Mouse (Mus musculus): ENCODE results near the gene Gckr.
"Not testable (repeated sequence)": the region's sequence is repeated elsewhere in the genome, so short reads cannot be mapped to it uniquely, and the experiment has no call there.

The Gckr gene

DNA sequence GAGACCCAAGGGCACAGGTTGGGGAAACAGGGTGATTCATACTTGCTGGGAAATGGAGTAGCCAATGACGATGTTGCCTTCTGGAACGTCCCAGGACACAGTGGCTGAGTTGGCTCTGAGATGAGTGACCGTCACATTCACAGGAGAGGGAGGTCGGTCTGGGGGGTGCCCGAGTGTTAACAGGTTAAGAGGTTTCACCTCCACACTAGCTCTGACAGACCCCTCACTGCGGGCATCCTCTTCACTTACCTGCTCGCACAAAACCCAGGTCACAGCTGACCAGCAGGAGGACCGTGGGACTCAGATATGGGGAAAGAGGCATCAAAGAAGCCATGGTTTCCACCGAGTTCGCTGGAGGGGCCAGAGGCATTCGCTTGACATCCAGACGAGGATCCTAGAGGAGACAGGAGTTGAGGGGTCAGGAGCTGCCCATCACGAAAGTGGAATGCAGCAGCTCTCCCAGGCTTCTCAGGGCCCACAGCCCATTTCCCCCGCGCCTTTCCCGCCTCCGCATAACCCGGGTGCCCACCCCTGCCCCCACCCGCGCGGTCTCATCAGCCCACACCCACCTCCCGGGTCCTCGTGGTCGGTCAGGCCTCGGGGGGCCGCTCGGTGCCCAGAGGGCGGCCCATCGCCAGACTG is 2.2 kb upstream of the Gckr start:
- no peak for DNase-seq (ENCODE audit: low read depth, low spot score)

DNA sequence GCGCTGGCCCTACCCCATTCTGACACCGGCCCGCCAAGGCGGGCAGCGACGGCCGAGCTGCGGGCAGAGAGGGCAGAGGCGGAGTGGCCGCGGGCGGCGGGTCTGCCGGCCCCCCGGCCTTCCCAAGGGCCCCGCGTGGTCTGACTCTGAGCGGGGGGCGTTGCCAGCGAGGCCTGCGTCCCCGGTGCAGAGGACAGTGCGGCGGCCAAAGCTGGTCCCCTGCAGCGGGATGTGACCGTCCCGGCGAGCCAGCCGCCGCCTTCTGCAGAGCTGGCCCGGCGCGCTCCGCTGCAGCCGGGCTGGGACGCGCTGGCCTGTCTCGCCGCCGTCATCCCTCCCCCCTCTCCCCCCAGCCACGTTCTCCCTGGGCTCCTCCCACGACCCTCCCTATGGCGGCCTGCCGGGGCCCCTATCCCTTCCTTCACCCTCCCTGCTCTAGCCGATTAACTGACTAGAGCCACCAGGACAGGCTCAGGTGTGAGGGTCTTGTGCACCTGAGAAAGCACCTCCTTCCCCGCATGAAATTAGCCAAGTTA is 1.6 kb upstream of the Gckr start, which contains the start of gene Fndc4:
TSS of gene Fndc4 (minus strand) at position 475 of the 536 bp plus-strand sequence.
- DNase-seq (ENCODE audit: low read depth, low spot score): peak; percentile 41

DNA sequence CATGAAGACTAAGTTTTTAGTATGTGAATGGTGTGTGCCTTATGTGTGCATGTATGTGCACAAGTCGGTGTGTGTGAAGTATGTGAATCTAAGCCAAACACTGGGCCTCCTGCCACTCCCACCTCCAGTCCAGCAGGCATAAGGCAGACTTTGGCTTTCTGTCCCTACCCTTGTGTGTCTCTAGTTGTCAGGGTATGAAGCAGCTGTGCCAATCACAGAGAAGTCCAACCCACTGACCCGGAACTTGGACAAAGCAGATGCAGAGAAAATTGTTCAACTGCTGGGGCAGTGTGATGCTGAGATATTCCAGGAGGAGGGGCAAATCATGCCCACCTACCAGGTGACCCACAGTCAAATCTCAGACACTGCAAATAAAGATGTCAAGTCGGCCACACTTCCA is 738 bp downstream of the Gckr start:
- DNase-seq (ENCODE audit: low read depth, low spot score): no peak

DNA sequence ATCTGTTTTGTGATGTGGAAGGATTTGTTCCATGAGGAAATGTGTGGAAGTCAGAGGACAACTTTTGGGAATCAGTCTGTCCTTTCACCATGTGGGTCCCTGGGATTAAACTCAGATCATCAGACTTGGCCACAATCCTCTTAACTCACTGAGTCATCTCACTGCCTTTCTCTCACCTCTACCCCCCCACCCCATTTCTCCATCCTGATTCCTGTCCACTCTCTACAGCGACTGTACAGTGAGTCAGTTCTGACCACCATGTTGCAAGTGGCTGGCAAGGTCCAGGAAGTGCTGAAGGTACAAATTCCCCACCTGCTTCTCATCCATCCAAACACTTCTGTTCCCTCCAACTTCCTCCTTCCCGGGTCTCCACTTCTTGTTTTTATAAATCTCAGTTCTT is 1.2 kb downstream of the Gckr start:
- no peak for DNase-seq (ENCODE audit: low read depth, low spot score)

DNA sequence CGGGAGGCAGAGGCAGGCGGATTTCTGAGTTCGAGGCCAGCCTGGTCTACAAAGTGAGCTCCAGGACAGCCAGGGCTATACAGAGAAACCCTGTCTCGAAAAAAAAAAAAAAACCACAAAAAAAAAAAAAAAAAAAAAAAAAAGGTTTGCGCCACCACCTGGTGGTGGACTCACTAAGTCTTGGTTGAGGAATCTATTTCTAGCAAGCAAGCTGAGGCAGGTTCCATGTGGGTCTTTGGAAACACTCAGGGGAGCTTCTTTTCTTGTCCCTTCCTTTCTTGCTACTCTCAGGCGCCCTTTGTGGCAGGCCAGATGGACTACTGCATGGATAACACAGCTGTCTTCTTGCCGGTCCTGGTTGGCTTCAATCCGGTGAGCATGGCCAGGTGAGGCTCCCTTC is 4.6 kb downstream of the Gckr start:
- no peak for DNase-seq (ENCODE audit: low read depth, low spot score)

DNA sequence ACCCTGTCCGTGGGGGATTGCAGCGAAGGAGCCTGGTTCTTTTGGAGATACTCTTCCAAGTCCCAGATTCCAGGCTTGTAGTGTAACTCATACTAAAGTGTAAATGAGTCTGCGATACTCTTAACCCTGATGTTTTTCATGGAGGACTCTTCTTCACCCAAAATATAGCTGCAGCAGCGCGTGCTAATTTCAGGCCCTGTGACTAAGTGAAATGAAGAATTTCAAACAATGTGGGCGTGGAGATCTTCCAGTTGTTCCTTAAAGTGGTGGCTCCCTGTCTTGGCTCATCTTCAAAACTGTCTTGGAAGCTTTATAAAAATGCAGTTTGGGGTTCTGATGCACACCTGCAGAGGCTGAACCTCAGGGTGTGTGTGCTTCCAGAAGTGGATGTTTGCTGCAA is 5.8 kb downstream of the Gckr start:
- no peak for DNase-seq (ENCODE audit: low read depth, low spot score)

DNA sequence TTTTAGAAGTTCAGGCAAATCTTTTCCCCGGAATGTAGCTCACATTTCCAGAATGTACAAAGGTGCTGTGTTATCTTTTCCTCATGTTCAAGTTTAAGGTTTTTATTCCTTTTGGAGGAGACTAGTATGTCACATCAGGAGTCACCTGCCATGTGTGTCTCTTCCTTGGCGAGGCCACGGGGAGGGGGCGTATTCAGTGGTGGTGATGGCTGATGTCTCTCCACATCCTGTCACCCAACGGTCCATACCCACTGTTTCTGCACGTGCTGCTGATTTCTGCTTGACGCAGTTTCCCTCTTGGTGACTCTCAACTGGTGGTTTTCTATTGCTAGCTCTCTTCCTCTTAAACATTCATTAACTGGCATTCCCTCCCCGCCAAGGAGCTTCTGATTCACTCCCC is 15.6 kb downstream of the Gckr start:
- no peak for DNase-seq (ENCODE audit: low read depth, low spot score)

DNA sequence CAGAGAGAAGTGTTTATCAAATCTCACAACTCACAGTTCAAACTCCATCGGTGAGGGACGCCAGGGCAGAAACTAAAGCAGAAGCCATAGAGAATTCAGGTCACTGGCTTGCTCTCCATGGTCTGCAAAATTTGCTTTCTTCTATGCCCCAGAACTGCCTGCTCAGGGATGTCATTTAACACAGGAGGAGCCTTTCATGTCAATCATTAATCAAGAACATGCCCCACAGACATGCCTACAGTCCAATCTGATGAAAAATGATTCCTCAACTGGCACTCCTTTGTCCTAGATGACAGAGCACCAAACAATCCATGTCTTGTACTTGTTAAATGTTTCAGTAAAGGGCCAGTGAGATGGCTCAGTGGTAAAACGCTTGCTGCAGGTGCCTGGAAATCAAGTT is 25.5 kb downstream of the Gckr start:
- no peak for DNase-seq (ENCODE audit: low read depth, low spot score)

DNA sequence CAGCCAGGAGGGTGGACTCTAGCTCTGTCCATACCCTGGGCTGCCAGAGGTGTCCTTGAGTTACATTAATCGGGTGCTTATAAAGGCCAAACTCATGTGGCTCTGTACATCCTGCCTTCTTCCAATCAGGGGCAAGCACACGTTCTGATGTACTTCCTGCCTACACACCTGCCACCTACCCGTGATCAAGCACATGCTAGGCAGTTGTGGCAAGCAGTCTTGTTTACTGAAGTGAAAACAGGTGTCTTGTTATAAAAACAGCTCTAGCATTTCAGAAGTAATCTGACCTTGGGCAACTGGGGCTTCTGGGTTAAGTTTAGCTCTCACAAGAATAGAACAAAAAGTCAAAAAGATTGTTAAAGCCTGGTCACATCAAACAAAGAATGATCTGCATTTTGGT is 26.8 kb downstream of the Gckr start:
- DNase-seq (ENCODE audit: low read depth, low spot score): no peak

DNA sequence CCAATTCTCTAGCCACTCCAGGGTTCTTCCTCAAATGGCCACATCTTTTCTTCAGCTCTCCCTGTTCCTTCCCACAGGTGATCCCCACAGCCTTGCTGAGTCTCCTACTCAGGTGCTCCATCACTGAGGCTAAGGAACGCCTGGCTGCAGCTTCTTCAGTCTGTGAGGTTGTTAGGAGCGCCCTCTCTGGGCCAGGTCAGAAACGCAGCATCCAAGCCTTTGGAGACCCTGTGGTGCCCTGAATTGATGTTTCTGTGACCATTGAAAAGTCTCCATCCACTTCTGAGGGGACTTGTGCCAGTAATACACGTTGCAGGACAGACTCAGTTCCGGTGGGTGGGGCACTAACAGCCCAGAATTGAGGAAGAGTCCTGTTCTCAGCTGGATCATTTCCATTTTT is 29.6 kb downstream of the Gckr start:
- no peak for DNase-seq (ENCODE audit: low read depth, low spot score)

DNA sequence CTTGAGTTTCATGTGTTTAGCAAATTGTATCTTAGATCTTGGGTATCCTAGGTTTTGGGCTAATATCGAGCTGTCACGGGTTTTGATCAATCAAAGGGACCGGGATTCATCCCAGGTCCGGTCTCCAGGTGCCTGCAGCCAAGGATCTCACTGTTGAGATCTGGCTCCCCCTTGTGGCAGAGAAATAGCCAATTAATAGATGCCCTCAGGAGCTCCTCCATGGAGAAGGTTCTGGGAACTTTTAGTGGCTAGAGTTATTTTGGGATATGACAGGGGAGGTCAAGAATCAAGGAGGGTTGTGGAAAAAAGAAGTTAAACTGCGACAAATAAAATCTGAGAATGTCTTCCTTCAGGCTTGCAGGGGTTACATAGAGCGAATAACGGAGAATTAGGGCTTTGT is 31.0 kb downstream of the Gckr start:
- DNase-seq (ENCODE audit: low read depth, low spot score): peak; percentile 64

DNA sequence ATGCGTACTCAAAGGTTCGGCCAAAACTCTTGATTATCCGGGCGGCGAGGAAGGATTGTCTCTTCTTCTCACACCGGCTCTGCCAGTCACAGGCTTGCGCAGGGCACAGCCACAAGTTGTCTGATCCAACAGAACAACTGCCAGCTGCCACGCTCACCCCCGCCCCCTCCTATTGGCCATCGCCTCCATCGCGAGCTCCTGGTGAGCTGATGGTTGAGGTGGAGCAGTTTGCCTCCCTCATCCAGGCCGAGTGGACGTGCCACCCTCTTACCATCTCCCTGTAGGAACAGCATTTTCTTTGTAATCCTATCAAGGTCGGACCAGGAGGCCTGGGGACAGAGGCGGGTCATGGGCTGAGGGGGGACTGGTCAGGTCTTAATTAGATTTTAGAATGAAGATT is 60.3 kb downstream of the Gckr start:
- DNase-seq (ENCODE audit: low read depth, low spot score): not testable (repeated sequence)

DNA sequence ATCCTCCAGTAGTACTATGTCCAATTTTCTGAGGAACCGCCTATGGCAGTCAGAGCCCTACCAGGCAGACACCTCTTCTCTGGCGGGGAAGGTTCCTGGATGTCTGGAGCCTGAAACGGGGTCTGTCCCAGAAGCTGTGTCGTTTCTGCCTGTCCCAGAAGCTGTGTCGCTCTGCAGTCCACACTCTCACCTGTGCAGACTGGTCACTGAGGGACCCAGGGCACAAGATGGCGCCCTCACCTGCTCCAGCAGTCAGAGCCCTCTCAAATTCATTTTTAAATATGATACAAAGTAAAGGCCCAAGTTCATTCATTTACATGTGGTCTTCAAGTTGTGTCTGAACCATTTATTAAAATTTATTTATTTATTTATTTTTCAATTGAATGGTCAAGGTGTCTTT is 63.7 kb downstream of the Gckr start:
- no peak for DNase-seq (ENCODE audit: low read depth, low spot score)

Measured in forelimb bud, embryonic 11.5 days (tissue).